Mouse (Mus musculus): ENCODE data around the gene Habp4.

Gene Habp4

DNA sequence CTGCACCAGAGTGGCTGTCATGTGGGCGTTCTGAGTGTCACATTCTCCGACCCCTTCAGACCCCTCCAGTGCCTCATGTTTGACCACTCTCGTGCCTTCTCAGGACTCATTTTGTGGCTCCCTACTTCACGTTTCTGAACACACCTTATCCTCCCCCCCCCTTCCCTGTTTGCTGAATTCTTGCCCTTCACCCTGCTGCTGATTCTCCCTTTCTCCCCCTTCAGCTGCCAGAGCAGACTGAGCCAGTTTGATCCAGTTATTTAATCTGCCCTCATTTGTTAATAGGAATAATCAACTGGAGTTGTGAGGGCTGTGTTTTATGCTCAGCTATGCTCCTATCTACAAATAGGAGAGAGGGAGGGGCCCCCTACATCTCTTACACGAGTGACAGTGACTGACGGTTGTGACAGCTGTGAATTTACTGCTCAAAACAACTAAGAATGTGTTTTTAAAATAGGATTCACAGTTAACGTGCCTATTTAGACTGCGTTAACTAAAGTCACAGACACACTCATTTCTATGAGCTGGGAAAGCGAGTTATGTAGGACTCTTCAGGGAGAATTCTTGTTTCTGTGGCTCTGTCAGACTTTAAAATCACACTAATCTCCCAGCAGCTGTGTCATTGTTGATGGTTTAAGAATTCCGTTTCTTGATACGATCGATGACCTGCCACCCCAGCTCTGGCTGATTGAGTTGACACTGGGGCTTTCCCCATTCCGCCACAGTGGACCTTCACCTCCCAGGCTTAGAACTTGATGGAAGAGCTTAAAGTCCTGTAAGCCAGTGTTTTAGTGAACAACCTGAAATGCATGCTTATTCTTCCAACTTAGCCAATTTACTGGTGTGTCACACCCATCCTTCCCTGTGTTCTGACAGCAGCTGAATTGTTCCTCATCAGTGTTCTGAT is 17.4 kb downstream of the Habp4 start:
- DNase-seq (ENCODE audit: low spot score) = no peak

GRCm38 (mm10) chr13:64180300-64180699 is 18.7 kb downstream of the Habp4 start:
- no peak for DNase-seq (ENCODE audit: low spot score)

DNA sequence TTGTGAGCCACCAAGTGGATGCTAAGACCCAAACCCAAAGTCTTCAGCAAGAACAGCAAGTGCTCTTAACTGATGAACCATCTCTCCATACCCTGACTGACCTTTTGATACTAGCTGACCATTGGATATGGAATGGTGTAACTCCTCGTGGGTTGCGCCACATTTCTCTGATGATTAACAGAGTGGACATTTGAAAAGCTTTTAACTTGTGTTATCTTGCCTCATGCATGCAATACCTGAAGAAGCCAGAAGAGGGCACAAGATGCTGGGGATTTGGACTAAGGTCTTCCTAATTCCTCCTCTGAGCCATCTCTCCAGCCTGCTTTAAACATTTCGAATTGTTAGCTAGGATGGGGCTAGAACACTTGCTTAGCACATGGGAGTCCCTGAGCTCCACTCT is 19.3 kb downstream of the Habp4 start:
- DNase-seq (ENCODE audit: low spot score) = no peak

DNA sequence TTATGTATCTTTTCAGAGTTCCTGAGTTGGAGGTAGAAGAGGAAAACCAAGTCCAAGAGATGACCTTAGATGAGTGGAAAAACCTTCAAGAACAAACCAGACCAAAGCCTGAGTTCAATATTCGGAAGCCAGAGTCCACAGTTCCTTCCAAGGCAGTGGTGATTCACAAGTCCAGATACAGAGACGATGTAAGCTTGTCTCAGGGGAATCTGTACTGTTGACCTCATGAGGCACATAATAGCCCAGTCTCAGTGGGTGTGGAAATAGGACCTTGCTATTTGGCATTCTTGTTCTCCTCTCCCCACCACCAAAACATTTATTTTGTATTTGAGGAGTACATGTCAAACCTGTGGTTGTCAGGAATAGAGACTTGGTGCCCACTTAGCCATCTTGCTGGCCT is 20.5 kb downstream of the Habp4 start:
- no peak for DNase-seq (ENCODE audit: low spot score)

- no peak for DNase-seq (ENCODE audit: low spot score)
These were observed 22.0 kb downstream of the Habp4 start for GRCm38 (mm10) chr13:64183583-64183982.

- no peak for DNase-seq (ENCODE audit: low spot score)
These were observed 22.7 kb downstream of the Habp4 start for GRCm38 (mm10) chr13:64184361-64184760.

DNA sequence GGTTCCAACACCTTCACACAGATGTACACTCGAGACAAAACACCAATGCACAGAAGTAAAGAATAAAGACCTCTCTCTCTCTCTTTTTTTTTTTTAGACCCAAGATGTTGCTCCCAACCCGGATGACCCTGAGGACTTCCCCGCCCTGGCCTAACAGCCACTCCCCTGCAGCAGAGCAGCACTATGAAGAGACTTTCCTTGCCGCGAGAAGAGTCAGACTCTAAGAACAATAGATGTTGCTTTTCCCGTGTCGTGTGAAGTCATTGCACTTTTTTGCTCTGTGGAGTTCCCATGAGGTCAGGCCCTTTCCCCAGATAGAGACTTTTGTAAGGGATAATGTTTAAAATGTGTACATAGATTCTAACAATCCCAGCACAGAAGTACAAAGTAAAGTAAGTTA is 23.6 kb downstream of the Habp4 start:
- no peak for DNase-seq (ENCODE audit: low spot score)

GRCm38 (mm10) chr13:64185586-64185985 is 24.0 kb downstream of the Habp4 start:
- DNase-seq (ENCODE audit: low spot score) = no peak

DNA sequence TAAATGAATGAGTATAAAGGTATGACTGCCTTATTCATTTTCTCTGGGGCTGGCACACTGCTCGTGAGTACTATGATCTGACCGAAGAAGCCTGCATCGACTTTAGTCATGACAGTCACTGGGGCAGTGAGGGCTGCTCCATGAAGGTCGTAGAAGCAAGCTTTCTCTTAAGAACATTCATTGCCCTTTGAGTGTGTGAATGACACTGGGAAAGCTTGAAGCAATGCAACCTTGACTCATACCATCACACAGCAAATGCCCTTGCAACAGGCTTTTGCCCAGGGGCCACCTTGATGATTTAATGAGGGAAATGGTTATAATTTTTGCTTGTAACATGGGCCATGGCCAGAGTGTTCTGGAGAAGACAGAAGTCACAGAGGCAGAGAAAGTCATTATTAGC is 24.9 kb downstream of the Habp4 start:
- DNase-seq (ENCODE audit: low spot score) = no peak

DNA sequence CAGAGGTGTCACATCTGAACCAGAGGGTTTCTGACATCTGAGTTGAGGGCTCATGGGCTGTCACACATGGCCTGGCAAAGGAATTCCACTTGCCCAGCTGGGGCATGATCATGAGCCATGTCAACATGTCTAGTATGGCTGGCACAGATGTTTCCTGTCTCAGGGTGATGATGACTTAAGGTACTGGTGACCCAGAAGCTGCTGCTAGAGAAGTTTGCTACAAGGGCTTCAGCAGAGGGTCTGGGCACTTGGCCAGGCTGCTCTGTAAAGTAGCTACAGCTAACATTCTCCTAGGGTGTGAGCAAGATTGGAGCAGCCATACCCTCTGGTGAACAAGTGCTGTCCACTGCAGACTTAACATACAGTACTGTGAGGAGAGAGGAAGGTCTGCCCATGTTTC is 25.4 kb downstream of the Habp4 start:
- DNase-seq (ENCODE audit: low spot score) = no peak

DNA sequence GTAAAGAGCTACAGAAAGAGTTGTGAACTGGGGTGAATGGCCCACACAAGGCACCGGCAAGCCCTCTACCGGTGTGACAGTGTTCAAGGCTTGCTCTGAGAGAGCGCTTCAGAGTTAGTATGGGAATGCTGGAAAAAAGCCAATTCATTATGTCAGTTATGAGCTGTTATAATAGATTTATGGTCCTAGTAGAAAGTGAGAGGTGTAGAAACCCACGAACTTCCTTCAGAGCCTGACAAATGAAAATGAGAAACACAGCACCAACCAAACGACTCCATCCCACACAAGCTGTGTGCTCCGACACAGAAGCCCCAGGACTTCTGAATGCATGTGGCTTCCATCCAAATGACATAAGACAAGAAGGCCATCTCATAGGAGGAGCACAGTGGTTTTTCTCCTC is 36.3 kb downstream of the Habp4 start:
- DNase-seq (ENCODE audit: low spot score) = no peak

DNA sequence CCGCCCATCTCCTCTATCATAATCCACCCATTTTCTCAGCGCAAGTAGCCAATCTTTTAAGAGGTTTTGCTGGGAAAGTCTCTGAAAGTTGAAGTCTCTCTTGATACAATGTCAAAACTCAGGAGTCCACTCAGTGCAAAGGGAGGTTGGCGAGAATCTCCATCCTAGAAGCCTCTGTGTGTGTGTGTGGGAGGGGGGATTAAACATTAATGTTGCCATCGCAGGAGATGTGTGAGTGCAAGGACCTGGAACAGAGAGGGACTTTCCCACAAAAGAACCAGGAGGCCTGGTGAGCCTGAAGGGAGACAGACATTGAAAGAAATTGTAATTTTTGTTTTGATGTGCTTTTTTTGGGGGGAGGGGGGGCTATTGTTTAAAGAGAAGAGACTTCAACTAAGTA is 36.7 kb downstream of the Habp4 start:
- DNase-seq (ENCODE audit: low spot score) = no peak

GRCm38 (mm10) chr13:64200911-64201310 is 39.3 kb downstream of the Habp4 start:
- DNase-seq (ENCODE audit: low spot score) = no peak

DNA sequence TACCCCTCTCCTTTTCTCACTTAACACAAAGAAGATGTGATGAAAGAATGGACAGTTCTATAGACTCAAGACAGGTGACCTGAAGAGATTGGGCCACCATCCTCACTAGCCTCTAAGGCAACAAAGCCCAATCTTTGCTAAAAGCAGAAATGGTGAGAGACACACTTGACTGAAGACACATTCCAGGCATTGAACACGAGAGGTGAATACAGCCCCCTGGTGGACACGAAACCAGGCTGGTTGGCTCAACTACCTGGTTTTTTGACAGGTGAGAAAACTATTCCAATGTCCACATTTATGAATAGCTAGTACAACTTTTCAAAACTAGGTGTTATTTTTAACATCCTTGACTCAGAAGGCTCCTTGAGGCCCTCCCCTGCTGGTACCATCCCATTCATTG is 43.1 kb downstream of the Habp4 start:
- no peak for DNase-seq (ENCODE audit: low spot score)

DNA sequence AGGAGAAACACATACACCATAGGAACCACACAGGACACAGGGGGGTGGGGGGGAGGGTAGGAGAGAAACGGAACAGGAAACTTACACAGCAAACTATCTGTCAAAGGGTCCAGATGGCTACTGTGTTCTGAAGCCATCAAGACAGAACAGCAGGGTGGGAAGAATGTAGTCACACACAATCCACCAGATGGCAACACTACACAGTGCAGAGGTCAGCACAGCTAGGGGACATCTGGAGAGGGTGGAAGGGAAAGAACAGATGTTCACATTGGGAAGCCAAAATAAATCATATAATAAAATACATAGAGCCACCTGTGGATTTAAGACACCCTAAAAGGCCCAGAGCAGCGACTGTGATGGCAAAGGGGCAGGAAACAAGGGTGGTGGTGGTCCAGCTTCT is 43.6 kb downstream of the Habp4 start:
- no peak for DNase-seq (ENCODE audit: low spot score)

GRCm38 (mm10) chr13:64208146-64208545 is 46.5 kb downstream of the Habp4 start:
- no peak for DNase-seq (ENCODE audit: low spot score)

GRCm38 (mm10) chr13:64211995-64212603 is 50.5 kb downstream of the Habp4 start:
- no peak for DNase-seq (ENCODE audit: low spot score)

- no peak for DNase-seq (ENCODE audit: low spot score)
These were observed 53.3 kb downstream of the Habp4 start for GRCm38 (mm10) chr13:64214891-64215290.

DNA sequence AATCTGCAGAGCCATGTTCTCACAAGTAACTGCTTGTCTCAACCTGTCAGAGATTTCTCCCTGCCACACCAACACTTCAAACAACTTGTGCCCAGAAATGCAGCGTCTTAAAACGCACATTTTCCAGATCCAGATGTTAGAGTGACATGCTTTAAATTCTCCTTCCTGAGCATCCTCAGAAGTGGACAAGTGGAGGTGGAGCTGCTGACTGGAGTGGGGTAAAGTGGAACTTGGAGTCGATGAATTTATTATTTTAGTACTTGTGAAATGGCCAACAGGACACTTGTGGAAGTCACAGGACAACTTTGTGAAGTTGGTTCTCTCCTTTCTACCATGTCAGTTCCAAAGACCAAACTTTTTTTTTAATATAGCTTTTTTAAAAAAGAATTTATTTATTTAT is 64.1 kb downstream of the Habp4 start:
- DNase-seq (ENCODE audit: low spot score) = no peak

- DNase-seq (ENCODE audit: low spot score) = no peak
These were observed 65.1 kb downstream of the Habp4 start for GRCm38 (mm10) chr13:64226725-64227124.

DNA sequence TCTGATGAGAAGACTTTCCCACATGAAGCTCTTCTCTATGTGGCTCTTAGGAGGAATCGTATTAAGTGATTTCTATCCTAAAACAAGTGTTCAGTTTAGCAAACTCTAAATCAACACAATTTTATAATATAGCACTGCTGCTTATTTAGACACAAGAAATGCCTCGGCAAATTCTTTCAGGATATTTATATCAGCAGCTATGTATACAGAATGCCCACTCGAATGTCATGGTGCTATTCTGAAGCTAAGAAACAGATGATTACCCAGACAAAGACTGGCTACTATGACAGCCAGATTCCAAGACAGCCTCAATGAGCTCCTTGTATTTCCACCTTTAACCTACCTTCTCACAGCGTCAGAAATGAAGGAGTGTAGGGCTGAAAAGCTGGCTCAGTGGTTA is 71.5 kb downstream of the Habp4 start:
- no peak for DNase-seq (ENCODE audit: low spot score)

GRCm38 (mm10) chr13:64235062-64235715 is 73.6 kb downstream of the Habp4 start:
- no peak for DNase-seq (ENCODE audit: low spot score)

DNA sequence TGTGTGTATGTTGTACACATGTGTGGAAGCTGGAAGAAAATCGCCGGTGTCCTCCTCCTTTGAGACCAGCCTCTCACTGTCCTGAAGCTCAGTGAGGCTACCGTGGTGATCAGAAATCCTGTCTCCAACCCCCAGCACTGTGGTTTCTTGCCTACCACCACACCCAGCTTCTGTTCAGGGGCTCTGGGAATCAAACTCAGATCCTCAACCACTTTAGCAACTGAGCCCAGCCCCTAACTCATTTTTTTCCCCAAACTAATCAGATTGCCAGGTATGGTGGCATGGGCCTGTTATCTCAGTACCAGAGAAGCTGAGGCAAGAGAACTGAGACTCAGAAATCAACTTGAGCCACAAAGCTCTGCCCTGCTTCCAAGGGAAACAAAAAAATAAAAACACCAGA is 74.2 kb downstream of the Habp4 start:
- no peak for DNase-seq (ENCODE audit: low spot score)
